Mouse (Mus musculus) urinary bladder, postnatal 14 days (tissue): ENCODE measurements around the gene Zfp141.

ENCODE experiments used
- DNase-seq: peaks from one replicate; pipeline ENCODE4 v3.0.0; 2021; ENCODE audit warnings: low spot score

Gene Zfp141

DNA sequence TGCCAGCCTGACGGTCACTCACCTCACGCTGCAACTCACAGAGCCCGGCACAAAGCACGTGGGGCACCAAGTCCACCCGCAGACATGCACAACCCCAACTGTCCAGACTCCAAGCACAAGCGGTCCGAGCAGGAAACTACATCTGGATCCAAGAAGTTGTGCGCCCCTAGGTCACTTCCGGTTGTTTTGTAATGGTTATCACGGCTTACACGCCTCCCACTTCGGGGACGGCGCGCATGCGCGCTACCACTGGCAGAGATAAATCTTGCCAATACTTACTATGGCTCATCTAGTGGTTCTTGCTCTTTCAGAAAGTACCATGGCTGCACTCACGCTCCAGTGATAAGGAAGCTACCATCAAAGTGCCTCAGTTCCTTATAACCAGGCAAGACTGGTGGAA is at the start of gene Zfp141:
TSS of gene Zfp141 (minus strand) at position 153 of the 400 bp plus-strand sequence.
- peak; percentile 84 for DNase-seq

DNA sequence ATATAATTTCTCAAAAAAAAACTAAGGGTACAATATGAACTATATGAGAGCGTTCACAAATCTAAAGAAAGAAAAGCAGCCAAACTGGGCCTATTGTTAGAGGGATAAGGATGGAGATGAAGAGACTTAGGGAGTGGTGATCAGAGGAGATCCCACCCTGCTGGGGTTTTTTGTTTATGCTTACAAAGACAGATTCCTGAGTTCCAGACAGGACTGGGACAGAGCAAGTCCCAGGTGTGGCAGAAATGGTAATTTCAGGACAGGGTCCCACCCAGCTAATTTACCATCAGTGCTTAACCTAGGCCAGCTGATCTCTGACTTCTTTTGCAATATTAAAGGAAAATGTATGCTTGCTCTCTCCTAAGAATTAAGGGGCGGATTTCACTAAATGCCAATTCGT is 46.2 kb upstream of the Zfp141 start:
- no peak for DNase-seq

DNA sequence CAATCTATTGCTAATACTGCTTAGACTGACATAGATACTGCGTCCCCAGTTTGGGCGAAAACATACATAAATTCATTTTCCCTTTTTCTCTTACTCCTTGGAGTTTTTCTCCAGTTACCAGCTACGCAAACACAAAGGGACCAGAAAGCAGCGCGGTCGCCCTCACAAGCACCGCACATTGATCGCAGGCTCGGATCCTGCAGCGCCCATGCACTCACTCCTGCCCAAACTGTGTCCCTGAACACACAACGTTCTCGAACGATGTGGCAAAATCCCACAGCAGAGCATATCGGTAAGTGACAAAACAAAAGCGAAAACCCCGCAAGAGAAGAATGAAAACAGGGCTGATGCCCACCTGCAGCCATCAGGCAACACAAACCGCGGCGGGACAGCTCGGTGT is 354 bp downstream of the Zfp141 start:
- DNase-seq = no peak

DNA sequence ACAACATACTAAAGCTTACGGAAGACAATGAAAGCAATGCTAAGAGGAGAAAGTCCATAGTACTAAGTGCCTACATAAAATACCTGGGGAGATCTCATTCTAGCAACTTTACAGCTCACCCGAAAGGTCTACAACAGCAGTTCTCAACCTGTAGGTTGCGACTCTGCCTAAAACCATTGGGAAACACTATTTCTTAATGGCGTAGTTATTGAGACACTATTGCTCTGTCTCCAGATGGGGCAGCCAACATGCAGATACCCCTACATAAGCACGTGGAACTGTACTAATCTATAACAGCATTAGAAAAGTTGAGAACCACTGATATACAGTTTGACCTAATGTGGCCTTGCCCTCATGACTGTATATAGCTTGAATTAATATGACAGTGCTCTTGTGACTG is 7.3 kb downstream of the Zfp141 start:
- no peak for DNase-seq

DNA sequence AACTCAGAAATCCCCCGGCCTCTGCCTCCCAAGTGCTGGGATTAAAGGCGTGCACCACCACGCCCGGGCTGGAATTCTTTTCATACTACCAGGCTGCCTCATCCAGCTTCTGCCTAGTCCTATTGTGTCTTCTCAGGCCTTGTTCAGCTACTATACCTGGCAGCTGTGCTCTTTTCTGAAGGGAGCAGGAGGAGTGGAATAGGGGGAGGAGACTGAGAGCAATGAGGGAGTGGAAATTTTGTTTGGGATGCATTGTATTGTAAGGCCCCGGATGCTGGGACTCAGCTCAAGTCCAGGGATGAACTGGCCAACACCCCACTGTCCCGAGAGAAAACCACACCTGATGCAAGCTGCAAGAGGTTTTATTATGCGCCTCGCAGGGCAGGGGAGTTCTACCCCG is 8.2 kb downstream of the Zfp141 start:
- DNase-seq = no peak

DNA sequence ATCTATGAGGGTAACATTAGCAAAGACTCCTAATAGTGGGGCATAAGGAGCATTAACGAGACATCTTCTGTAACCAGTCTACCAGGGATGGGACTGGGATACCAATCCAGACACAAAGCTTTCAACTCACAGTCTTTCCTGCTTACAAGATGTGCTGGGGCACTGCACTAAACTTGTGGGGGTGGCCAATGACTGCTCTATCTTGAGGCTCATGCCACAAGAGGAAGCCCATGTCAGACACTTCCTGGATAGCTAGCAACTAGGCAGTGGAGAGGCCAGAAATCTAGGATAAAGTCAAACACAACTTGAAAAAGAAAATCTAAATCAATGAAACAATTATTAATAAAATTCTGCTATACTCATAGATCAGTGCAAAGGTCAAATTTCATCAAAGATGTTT is 9.3 kb downstream of the Zfp141 start:
- no peak for DNase-seq

DNA sequence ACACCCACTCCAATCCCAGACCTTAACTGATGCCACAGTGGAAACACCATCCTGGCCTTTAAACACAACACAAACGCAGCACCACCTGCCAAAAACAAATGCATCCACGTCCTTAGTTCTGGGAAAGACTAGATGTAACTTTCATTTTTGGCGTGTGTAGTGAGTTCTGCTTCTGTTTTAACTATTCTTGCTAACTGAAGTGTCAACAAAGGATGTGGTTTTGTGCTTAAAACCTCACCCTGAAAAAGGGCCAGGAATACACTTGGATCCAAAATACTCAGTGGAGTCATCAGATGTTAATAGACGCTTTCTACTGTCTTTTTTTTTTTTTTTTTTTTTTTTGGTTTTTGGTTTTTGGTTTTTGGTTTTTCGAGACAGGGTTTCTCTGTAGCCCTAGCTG is 14.7 kb downstream of the Zfp141 start:
- DNase-seq = no peak

DNA sequence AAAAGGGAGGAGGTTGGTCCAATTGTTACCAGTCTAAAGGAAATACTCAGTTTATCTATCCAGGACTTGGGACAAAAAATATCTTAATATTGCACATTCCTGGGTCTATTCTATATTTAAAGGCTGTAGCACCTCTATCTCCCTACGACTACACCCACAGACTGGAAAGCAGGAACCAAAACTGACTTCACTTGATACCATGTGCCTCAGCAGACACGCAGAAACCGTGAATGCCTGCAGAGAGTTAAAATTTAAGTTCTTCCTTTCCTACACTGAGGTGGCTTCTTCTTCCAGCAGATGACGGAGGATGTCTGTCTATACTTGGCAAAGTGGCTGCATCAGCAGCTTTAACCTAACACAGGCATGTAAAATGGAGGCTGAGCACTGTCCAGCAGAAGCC is 15.2 kb downstream of the Zfp141 start:
- DNase-seq = no peak

DNA sequence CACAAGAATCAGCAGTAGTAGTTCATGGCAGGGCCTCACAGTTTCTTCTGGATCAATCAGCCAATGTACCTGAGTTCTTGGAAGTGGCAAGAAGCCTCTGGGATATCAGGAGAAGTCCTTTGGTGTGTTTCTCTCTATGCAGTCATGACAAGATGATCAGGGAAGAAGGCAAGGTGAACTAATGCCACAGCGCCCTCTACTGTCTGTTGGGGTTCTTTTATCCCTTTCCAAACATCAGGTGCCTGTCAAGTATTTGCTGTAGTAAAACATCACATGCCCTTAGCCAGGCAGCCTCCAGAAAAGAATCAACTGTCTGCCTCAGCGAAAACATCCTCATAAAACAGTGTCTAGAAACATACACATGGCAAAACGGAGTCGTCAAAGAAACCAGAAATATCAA is 50.9 kb downstream of the Zfp141 start:
- no peak for DNase-seq

DNA sequence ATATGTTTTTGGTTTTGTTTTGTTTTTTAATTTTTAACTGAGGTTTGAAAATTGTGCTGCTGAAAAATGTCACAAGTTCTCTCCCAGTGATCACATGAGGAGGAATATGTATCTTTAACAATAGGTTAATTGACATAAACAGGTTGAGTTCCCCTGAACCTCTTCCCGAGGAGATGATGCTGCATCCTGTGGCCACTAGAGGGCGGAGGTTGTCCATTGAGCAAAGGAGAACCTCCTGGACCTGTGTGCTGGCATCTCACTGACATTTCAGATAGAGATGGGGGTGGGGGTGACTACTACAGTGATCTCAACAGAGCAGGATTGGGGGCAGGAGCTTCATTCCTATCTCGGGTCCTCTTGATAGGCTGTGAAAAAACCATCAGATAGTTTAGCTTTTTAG is 54.9 kb downstream of the Zfp141 start:
- DNase-seq = peak; percentile 8

DNA sequence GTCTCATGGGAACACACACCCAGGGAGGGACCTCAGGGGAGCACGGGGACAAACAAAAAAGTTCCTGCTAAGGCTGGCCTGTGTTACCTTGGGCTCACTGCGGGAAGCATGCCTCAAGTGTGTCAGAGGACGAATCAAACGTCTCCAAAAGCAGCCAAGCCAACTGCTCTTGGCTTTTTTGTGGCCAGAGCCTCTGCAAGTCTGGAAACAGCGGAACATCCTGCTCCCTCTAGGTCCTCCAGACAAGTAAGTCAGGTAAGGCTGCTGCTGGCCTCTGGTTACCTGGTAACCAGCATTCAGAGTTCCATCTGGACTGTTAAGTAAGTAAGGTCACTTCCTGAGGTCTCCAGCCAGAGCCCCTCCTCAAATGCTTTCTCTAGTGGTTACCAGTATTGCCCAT is 57.7 kb downstream of the Zfp141 start, which contains the start of gene 4933421I07Rik:
TSS of gene 4933421I07Rik (minus strand) at position 271 of the 400 bp plus-strand sequence.
- no peak for DNase-seq

DNA sequence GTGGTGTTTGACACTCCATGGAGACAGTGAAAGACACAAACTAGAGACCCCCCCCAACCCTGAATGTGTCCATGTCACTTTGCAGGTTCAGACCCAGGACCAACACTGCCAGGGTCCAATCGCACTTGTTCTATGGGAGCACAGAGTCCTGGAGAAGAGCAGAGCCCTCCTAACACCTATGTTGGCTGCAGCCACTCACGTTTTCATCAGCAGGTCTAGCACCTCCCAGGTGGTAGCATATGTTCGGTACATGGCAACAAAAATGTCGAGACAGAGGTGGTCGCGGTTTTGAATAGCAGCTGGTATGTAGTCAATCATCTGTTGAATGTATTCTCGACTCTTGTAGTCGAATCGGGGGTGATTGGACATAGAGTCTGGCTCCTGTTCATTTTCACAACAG is 58.2 kb downstream of the Zfp141 start:
- no peak for DNase-seq
